Mouse (Mus musculus) testis, adult 2 months (tissue): ENCODE measurements at regions not wholly inside any gene's neighbourhood (a gene's known extent, or its start where the extent isn't known, plus 50 kb on each side); places are given as distances from the start of the nearest gene placed in this dataset.

ENCODE experiments used
- H3K27ac ChIP-seq: fragments of 200-500 bp; 2 replicates; pipeline ENCODE4 v1.5.1; 2012; ENCODE audit warnings: low read depth, low read length; ENCODE audit not compliant: control insufficient read depth, insufficient read depth
- H3K27me3 ChIP-seq: fragments of 200-500 bp; 2 replicates; pipeline ENCODE4 v1.6.1; 2012; ENCODE audit warnings: mild to moderate bottlenecking, low read length, moderate library complexity; ENCODE audit not compliant: control insufficient read depth, insufficient read depth
- H3K36me3 ChIP-seq: fragments of 200-500 bp; 2 replicates; pipeline ENCODE4 v1.6.1; 2012; ENCODE audit warnings: mild to moderate bottlenecking, low read length; ENCODE audit not compliant: control insufficient read depth, insufficient read depth
- H3K4me1 ChIP-seq: fragments of 200-500 bp; 2 replicates; pipeline ENCODE4 v1.6.1; 2012; ENCODE audit warnings: low read length; ENCODE audit not compliant: control insufficient read depth, insufficient read depth
- H3K4me3 ChIP-seq: fragments of 200-500 bp; 2 replicates; pipeline ENCODE4 v1.5.1; 2012; ENCODE audit warnings: low read depth, mild to moderate bottlenecking, low read length, moderate library complexity, mixed read lengths; ENCODE audit not compliant: control insufficient read depth
- CTCF ChIP-seq: fragments of 200-500 bp; IDR thresholded peaks from 2 replicates; pipeline ENCODE4 v1.5.1; 2012; ENCODE audit warnings: low read depth, mild to moderate bottlenecking, inconsistent platforms, low read length, moderate library complexity; ENCODE audit not compliant: control insufficient read depth, insufficient read depth, insufficient replicate concordance
- POLR2A ChIP-seq: fragments of 200-500 bp; IDR thresholded peaks from 2 replicates; pipeline ENCODE4 v1.6.1; 2012; ENCODE audit warnings: low read depth, mild to moderate bottlenecking, inconsistent platforms, low read length, moderate library complexity; ENCODE audit not compliant: control insufficient read depth

DNA sequence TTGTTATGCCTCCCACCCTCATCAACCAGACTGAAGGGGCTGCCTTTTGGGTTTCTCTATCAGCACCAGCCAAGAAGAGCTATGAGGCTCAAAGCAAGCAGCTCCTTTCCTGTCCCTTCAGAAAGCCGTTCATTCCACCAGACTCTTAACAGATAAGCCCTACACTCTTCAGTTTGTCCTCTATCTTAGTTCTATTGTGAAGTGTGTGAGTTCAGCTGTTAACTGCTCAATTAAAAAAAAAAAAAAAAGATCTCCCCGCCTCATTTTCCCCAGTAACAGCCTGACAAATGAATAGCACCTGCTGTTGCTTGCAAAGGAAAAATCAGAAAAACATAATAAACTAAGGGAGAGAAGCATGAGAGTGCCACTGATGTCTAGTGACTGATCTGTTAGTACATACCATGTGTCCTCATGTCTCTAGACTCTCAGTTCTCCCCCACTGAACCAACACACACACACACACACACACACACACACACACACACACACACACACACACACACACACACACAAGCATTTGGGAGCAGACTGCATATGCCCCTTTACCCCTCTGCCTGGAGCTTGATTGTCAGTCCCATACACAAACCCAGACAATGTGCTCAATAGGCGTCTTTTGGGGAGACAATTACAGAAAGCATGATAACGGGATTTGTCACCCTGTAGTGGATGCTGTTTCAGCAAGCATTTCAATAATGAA is 448.4 kb upstream of the Fam92a start:
- no peaks in the 10 kb centered on the region for H3K4me1 ChIP-seq
- no peaks in the 10 kb centered on the region for H3K36me3 ChIP-seq
- H3K27me3 ChIP-seq, result no peaks in the 10 kb centered on the region
- H3K27ac ChIP-seq, result no peak overlapping the region
- TF ChIP-seq POLR2A (no peak), CTCF (no peak)
- H3K4me3 ChIP-seq, result no peak overlapping the region

GRCm38 (mm10) chr4:12616665-12617064 is 444.9 kb upstream of the Fam92a start:
- no peak overlapping the region for H3K4me3 ChIP-seq
- no peaks in the 10 kb centered on the region for H3K27me3 ChIP-seq
- no peak overlapping the region for H3K27ac ChIP-seq
- no peak for TF ChIP-seq CTCF
- TF ChIP-seq POLR2A, result no peak
- no peaks in the 10 kb centered on the region for H3K4me1 ChIP-seq
- H3K36me3 ChIP-seq, result no peaks in the 10 kb centered on the region

- TF ChIP-seq POLR2A (no peak), CTCF (no peak)
- no peaks in the 10 kb centered on the region for H3K27me3 ChIP-seq
- H3K4me1 ChIP-seq, result no peaks in the 10 kb centered on the region
- H3K27ac ChIP-seq, result no peak overlapping the region
- no peaks in the 10 kb centered on the region for H3K36me3 ChIP-seq
- no peak overlapping the region for H3K4me3 ChIP-seq
Observed at GRCm38 (mm10) chr4:12611511-12611910, 439.7 kb upstream of the Fam92a start.

DNA sequence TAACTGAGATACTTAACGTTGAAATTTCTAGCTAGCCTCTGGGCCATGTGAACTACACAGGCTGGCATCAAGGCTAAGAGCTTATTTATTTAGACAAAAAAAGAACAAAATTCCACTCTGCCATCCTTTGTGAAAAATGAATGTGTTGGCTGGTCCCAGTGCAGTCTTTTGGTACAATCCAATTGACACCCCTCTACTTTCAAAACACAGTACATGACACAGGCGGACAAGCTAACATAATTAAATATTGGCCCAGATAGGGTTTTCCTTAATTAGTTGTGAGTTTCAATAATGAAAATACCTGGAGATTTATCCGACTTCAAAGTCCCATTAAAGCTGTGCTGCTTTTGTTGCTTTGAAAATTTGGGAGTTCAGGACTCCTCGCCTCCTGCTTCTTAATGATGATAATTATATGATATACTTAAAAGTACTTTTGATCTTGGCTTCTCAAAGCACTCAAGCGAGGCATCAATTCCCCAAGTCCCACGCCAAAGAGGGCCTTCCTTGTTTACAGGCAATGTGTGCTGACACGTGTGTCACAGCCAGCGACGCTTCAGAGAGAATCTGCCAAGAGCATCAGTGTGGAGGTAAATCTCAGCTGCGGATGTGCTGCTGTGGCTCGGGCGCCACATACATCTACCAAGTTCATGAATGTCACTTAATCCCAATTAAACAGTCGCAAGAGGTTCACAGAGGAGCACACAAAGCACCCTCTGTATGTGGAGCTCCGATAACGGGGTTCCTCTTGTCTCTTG is 429.5 kb upstream of the Fam92a start:
- Histone ChIP-seq H3K4me3 (no peak overlapping the region), H3K27ac (no peak overlapping the region), H3K27me3 (no peaks in the 10 kb centered on the region), H3K4me1 (peaks cover 7% of the 10 kb centered on the region), H3K36me3 (no peaks in the 10 kb centered on the region)
- no peak for TF ChIP-seq POLR2A
- no peak for TF ChIP-seq CTCF

DNA sequence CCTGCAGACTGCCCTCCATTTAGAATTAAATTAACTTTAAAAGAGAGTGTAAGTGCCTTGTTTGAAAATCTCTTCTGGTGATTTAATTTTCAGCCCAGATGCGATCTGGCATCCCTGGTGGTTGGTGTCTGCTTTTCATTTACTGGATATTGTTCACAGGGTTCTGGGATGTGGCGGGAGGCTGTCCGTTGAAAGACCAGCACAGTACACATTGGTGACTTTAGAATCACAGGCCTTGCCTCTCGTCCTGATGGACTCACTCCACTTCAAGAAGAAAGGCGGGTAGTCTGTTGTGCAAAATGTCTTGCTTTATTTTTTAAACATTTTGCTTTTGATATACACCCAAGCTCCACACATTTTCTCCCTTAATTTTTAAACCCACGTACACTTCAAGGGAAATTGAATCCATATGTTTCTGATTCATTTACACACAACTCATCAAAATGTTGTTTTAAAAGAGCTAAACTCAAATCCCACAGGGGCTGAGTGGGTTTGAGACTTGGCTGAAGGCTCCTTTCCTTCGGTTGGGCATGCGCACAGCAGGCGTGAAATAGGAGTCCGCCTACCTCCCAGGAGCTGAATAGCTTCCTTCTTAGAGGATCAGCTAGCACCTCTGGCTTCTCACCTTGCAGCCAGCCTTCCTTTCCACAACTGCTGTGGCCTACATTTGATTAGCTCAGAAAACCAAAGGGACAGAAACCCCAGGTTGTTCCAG is 424.1 kb upstream of the Fam92a start:
- Histone ChIP-seq H3K27ac (no peak overlapping the region), H3K36me3 (no peaks in the 10 kb centered on the region), H3K4me3 (no peak overlapping the region; the same call in 1 of the 2 replicates), H3K4me1 (peaks cover 12% of the 10 kb centered on the region), H3K27me3 (no peaks in the 10 kb centered on the region)
- TF ChIP-seq CTCF (no peak), POLR2A (no peak)

DNA sequence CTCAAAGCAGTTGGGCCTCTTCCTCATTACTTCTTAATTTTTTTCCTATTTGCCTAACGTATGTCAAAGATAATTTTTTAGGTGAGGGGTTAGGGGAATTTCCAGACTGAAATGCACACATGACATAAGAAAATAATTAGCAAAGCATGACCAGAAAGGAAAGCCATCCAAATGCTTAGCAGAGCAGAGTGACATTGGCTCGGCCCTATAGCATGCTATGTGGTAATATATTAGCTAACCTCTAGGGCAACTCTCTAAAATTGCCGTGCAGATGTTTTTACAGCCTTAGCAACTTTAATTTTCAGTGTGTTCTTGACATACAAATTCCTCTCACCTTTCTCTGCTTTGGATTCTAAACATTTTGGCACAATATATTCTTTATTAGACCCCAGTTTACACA is 421.2 kb upstream of the Fam92a start:
- Histone ChIP-seq H3K4me1 (peaks cover 12% of the 10 kb centered on the region), H3K27me3 (no peaks in the 10 kb centered on the region), H3K36me3 (no peaks in the 10 kb centered on the region), H3K27ac (no peak overlapping the region), H3K4me3 (no peak overlapping the region)
- TF ChIP-seq CTCF (no peak), POLR2A (no peak)

- H3K27ac ChIP-seq, result no peak overlapping the region
- no peaks in the 10 kb centered on the region for H3K4me1 ChIP-seq
- TF ChIP-seq POLR2A (no peak), CTCF (no peak)
- no peaks in the 10 kb centered on the region for H3K27me3 ChIP-seq
- H3K4me3 ChIP-seq, result no peak overlapping the region
- H3K36me3 ChIP-seq, result no peaks in the 10 kb centered on the region
Observed at GRCm38 (mm10) chr4:12578102-12578501, 406.3 kb upstream of the Fam92a start.
